Mouse (Mus musculus): ENCODE results near the gene Gramd1b.
A peak's percentile ranks its signal among the peaks of the same experiment; 100 is the strongest.

Gene Gramd1b

GRCm38 (mm10) chr9:40355406-40355805, 175.8 kb downstream of the Gramd1b start:
- no peak for DNase-seq

DNA sequence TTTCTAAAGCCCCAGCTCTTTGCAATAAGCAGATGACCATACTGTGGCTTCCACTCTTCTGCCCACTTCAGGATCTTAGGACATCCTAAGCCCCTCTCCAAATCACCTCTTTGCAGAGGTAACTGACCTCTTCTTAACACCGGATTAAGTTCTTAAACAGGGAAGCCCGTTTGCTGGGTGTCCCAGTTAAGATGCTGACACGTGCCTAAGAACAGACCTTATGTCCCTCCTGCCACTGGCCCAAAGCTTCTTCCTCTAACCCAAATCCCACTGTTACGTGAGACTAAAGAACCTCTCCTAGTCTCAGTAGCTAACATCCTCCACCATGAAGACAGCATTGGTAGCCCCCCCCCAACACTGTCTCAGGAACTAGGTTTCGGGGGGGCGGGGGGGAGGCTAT, 177.6 kb downstream of the Gramd1b start:
- DNase-seq, result no peak

DNA sequence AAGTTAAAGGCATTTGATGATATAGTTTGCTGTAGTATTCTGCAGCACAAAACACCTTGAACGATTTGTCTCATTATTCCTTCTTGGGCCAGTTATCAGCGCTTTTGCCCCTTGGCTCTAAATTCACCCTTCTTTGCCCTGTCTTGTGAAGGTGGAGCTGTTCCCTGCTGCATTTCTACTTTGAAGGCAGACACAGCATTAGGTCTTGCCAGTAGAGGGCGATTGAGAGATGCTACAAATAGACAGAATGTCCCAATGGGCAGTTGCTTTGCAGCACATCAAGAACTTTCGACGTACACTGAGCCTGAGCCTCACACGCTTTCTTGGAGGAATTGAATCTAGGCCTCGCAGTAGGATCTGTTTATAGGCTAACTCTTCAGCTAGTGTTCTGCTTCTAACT, 180.5 kb downstream of the Gramd1b start:
- DNase-seq, result peak; percentile 29

GRCm38 (mm10) chr9:40350052-40350451, 181.1 kb downstream of the Gramd1b start:
- DNase-seq, result no peak

GRCm38 (mm10) chr9:40349554-40349953, 181.6 kb downstream of the Gramd1b start:
- no peak for DNase-seq

DNA sequence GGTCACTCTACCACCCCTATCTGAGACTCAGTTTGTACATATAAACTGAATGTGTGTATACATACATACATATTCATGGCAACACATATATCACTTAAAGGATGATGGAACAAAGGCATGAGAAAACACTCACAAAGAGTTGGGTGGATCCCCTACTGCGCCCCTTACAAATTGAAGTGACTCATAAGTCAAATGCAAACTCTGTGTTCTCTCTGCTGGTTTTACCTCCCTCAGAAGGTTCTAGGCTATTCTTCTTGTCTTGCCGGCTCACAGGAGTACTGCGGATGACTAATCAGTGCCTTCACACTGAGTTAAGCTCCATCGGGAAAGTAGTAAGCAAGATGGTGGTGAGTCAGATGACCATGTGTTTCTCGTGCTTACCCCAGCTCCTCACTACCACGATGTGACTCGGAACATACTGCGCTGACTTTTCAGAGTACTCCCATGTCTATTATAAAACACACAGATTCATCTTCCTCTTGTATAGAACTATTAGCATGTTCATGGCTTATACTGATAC, 182.4 kb downstream of the Gramd1b start:
- no peak for DNase-seq

GRCm38 (mm10) chr9:40346232-40346984, 184.8 kb downstream of the Gramd1b start:
- DNase-seq, result no peak

DNA sequence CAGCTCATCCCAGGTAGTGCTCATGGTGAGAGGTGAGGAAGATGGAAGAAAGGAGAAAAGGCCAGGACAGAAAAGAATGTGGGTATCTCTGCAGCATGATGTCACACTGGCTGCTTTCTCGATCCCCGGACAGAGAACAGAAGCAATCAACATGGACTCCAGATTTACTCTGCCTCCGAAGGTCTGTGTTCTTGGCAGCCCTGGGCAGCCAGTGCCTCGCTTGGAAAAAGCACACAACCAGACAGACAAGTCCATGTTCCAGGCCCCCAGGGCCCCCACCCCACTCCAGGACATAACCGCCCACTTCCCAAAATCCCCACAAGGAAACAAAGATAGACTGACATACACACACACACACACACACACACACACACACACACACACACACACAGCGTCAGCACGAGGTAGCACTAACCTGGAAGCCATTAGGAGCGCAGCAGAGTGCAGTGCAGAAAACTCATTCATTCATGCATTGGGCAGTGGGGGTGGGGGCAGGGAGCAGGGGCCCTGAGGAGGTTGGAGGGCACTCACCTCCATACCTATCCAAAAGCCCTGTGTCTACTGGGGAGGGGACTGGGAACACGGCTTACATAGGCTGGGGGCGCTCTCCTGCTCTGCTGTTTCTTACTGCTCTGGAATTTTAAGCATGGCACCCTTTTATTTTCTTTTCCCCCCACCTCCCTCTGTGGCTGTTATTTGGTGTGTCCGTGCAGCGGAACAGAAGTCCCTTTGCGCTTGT, 185.5 kb downstream of the Gramd1b start:
- no peak for DNase-seq

GRCm38 (mm10) chr9:40344801-40345492, 186.2 kb downstream of the Gramd1b start:
- no peak for DNase-seq

DNA sequence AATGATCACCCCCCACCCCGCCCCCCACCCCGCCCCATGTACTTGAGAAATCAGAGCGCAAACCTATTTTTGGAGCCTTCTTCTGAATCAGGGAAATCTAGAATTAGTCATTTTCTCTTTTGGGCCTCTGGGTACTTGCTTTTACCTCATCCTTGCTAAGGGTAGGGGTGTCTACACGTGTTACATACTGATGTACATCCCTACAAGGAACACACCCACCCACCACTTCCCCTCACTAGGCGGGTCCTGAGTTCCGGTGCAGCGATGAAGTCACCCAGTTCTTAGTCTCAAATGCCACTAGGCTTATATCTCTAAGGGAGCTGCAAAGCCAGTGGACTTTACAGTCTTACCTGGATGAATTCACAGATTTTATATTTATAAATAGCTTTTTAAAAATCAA, 187.4 kb downstream of the Gramd1b start:
- no peak for DNase-seq

GRCm38 (mm10) chr9:40343053-40343652, 188.0 kb downstream of the Gramd1b start:
- DNase-seq, result no peak

DNA sequence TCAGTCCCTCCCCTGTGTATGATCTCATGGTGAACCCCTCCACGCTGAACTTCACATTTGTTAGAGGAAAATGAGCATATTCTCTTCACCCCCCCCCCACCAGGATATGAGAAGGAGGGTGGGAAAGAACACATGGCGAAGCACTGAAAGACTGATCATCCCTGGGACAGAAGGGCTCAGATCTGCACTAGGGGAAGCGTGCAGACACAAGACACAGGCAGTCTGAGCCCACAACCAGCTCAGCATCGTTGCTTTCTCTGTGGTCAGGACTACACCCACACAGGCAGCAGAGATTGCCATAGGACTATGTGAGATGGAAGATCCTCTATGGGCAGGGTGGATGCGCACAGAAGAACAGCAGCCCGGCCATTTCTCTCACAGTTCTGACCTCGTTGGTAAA, 189.1 kb downstream of the Gramd1b start:
- DNase-seq, result no peak

DNA sequence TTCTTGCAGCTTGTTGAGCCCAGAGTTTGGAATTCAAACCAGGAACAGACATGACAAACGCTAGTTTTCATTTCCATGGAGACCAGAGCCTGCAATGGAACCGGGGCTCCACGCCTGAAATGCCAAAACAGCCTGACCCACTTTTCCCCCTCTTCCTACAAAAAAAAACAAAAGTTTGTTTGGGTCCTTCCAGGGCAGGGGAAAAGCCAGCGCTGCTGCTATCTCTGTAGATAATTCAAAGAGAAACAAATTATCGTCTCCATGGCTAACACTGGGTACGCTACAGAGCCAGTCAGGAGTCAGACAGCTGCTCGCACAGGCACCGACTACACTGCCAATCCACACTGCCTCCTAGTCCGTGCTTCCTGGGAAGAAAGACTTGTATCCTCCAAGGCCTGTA, 191.6 kb downstream of the Gramd1b start:
- DNase-seq, result no peak

DNA sequence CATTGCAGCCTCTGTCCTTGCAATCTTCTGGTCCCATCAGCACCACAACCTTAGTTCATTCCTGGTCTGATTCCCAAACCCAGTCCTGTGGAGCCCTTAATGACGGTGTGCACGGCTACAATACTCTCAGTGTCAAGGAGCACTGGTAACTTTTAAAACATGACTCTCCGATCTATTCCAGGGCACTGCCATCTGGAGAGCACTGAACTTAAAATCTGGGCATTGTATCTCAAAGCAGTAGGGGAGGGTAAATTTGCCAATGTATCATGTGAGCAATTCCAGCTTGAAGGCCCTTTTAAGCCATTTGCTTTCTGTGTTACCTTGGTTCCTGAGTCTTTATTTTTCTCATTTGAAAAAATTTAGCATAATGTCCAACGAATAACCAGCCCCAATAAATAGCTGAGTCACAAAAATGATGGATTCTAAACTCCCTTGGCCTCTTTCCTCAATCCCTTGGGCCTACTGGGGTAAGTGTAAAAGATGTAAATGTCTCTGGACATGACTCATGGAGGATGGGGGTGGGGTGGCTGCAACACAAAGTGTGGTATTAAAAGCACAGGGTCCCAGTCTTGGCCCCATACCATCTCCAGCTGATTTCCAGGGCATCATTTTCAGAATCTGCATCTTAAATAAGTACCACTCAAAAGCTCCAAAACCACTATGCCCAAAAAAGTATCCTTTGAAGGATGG, 193.9 kb downstream of the Gramd1b start:
- no peak for DNase-seq

DNA sequence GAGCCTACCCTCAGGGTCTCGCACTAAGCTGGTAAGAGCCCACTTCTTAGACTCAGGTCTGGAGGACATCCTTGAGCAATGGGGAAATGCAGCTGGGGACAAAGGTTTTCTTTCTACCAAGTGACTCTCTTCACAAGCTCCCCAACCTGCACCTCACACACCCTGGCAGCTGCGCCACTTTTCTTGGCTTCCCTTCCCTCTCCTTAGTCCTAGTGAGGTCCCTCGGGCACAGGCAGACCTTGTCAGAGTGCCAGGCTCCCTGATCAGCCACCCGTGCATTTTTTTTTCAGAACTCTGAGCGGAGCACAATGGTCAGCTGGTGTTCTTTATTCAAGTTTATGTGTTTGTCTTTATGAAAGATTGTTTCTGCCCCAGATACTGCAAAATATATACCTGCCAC, 194.5 kb downstream of the Gramd1b start:
- DNase-seq, result no peak

GRCm38 (mm10) chr9:40334617-40335016, 196.6 kb downstream of the Gramd1b start:
- DNase-seq, result no peak

DNA sequence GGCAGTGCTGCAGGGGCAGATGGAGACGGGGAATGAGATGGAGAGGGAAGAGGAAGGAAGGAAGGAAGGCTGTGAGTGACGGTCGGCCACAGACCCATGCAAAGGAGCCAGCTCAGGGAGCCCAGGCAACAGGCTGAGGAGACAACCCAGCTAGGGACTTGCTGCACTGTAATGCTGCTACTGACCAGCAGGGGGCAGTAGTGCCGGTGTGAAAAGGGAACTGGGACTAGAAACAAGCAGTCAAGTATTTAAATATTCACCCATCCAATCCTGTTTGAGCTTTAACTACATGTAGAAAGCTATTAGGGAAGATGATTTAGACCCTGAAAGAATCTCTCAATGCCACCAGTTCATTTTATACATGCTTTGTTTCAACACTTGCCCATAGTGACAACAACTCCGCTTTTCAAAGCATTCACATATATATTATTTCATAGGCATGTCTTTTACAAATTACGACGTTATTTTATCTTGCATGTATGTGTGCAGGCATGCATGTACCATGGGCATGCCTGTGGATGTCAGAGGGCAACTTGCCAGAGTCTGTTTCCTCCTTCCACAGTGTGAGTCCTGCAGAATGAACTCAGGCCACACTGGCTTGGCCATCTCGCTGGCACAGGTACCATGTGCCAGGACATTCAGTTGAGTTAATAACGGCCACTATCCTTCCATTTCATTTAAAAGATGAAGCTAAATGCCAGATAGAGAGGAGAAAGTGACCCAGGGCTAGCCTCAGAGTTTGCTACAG, 197.4 kb downstream of the Gramd1b start:
- DNase-seq, result peak; percentile 64

DNA sequence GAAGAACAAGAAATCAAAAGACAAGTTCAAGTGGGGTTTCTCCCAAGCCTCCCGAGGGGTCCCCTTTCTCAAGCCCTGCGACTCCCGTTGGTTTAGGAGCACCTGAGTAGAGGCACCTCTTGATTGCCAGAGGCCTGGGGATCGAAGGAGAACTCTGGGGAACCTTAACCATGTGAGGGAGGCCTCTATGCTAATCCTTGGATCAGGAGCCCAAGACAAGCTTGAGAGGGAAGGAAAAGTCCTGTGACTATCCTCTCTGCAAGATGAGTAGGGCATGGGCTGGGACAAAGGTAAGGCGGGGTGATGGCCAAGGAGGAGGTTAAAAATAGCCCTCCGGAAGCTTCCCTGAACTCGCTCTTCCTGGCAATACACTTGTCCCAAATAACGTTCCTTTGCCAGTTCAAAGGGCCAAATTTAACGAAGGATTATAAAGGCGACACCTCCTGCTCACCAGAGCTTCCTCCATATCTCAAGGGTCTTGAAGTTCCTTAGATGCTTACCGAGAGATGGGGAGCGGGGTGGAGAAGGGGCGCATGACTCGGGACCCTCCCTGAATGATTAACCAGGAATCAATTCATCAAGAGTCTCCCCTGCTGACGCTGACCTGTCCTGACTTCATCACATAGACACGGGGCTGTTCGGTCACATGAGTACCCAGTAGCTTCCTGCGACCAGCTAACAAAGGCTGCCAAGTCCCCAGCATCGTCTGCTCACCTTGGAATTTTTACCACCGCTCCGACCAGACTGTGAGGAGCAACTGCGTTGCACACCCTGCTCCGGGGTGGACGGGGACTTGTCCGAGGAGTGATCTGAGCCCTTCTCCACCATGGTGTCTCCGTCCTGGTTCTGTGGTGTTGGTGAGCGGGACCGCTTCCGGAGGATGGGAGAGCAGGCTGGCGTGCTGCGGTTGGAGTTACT, 198.2 kb downstream of the Gramd1b start:
- DNase-seq, result no peak

DNA sequence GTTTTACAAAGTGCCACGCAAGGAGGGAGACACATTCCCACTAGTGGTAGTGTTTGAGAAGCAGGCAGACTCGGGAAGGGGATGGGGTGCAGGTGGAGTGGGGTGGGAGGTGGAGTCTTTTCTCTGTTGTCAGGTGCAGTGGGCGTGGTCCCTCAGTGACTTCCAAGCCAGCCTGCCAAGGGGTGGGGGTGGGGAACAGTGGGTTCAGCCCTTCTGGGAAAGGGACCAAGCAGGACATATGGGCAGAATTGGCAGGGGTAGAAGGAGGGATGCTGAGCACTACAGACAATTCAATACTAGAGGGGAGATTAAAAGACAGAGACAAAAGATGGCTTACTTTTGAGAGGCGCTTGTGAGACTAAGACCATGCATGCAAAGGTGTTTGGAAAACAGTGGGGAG, 198.9 kb downstream of the Gramd1b start:
- DNase-seq, result no peak

DNA sequence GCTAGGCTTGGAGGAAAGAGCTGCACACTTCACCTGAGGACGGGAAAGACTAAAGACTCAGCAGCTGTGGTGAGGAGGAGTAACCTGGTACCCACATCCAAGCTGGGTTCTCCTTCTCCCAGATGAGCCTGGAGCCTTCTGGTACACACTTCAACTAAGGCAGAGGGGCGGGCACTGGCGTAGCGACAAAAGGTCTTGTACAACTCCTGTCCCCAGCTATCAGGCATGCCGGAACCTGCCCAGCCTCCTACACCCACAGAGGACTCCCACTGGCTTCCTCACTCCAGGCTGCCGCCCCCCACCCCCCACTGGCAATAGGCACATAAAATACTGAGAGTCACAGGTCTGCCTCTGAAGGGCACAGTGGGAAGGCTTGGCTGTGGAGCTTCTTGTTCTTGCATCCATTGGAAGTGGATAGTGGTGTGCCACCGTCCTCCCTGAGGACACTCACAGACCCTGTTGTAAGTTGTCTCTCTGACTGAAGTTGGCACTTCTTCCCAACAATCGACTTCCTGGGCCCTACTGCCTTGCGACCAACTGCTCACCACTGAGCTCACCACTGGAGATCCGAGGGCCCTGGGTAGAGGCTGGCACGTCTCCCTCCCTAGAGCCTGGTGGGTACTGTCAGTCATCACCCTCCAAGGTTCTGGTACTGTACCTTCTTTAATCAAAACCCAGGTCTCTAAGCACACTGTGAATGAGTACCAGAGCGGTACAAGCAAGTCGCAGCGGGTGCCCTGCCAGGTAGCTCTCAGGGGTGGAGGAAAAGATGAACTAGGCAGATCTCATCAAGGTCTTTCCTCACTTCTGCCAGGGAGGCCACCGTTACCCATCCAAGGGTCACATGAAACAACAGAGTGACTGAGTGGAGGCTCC, 199.5 kb downstream of the Gramd1b start:
- no peak for DNase-seq
